Mouse (Mus musculus) stomach, embryonic 14.5 days (tissue): ENCODE data around the gene Cfap65. TPM values are rescaled to one million over a fixed set of nuclear protein-coding genes. Genes with fewer than 3 reads are reported as not detected.
A peak's percentile ranks its signal among the peaks of the same experiment; 100 is the strongest.

Experiments used
- ATAC-seq: fragments of 200-750 bp; cut with Nextera tagmentation; 2 replicates; pipeline ENCODE4 v1.8.0; 2017; ENCODE audit warnings: low read depth, moderate TSS enrichment; ENCODE audit not compliant: insufficient number of reproducible peaks, insufficient read depth, low FRiP score
- H3K27ac ChIP-seq: fragments of 300-500 bp; sonication (generic); 2 replicates; pipeline ENCODE4 v1.5.1; 2014; ENCODE audit warnings: mild to moderate bottlenecking, low read length, moderate library complexity, mixed read lengths
- H3K27me3 ChIP-seq: fragments of 300-500 bp; sonication (generic); 2 replicates; pipeline ENCODE4 v1.6.1; 2014; ENCODE audit warnings: low read length, control low read depth, mixed read lengths; ENCODE audit not compliant: control insufficient read depth, insufficient read depth
- H3K36me3 ChIP-seq: fragments of 300-500 bp; sonication (generic); 2 replicates; pipeline ENCODE4 v1.6.1; 2014; ENCODE audit warnings: mild to moderate bottlenecking, control low read depth, low read length, moderate library complexity, mixed read lengths; ENCODE audit not compliant: control insufficient read depth, insufficient read depth
- H3K4me1 ChIP-seq: fragments of 300-500 bp; sonication (generic); 2 replicates; pipeline ENCODE4 v1.6.1; 2014; ENCODE audit warnings: low read length, control low read depth, mixed read lengths; ENCODE audit not compliant: control insufficient read depth, insufficient read depth
- H3K4me2 ChIP-seq: fragments of 300-500 bp; sonication (generic); replicated peaks from 2 replicates; pipeline ENCODE4 v1.6.1; 2014; ENCODE audit warnings: low read depth, low read length, control low read depth
- H3K4me3 ChIP-seq: fragments of 300-500 bp; sonication (generic); 2 replicates; pipeline ENCODE4 v1.5.1; 2014; ENCODE audit warnings: low read depth, low read length, control low read depth
- H3K9ac ChIP-seq: fragments of 300-500 bp; sonication (generic); replicated peaks from 2 replicates; pipeline ENCODE4 v1.6.1; 2014; ENCODE audit warnings: low read depth, mild to moderate bottlenecking, control low read depth, low read length, moderate library complexity, mixed read lengths
- H3K9me3 ChIP-seq: fragments of 300-500 bp; sonication (generic); 2 replicates; pipeline ENCODE4 v1.6.1; 2016; ENCODE audit warnings: low read depth, low read length, control low read depth; ENCODE audit not compliant: control insufficient read depth
- WGBS: fragments of 180-500 bp; shearing (Covaris S2); extraction: QIAGEN DNeasy Blood & Tissue Kit; methylation state at CpG from one replicate; pipeline ENCODE4 v1.1.7; 2014; 5-methylcytosine and 5-hydroxymethylcytosine counted together
- polyA plus RNA-seq: library from polyadenylated mRNA; unstranded; fragments of >200 nt; fragmentation: Nextera tagmentation; extraction: Ambion mirVana; gene quantifications from 2 replicates; pipeline ENCODE4 v1.2.1, GENCODE M21; 2014

The Cfap65 gene
- polyA plus RNA-seq, 1 experiment from 2014 or later, result not detected

DNA sequence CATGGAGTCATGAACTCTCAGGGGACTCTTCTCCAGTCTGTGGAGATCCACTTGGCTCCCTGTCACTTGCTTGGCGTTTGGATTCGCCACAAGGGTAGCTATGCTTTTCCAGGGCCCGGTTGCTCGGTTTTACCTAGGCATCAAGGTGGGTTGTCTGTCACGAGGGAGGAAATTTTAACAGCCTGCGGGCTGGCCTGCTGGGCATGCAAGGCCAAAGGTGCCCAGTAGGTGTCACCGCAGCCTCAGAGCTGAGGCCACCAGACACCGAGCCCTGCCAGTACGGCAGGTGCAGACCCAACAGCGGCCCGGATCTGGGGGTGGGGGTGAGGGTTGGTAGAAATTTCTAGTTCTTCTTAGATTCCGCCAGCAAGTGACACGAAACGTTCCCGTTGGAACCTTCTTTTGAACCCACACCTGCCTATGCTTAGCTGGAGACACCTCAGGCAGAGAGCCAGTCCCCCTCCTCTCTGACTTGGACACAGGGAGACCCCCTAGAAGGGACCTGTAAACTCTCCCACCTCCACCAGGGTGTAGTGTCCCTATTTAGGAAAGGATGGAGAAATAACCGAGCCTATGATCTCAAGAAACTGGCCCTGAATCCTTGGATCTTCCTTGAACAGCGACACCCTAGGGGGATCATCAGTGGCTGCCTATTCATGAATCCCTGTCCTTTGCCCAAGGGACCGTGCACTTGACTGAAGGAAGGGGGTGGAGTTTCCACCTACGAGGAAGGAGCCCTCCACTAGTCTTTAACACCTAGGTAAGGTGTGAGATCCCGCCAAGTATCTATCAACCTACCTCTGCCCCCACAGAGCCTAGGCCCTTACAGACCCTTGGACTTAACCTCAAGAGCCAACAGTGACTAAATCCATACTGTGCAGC is 13.6 kb upstream of the Cfap65 start:
- H3K9ac ChIP-seq, result peak overlapping the region; percentile 68; the same call in 1 of the 2 replicates
- no peak for ATAC-seq

GRCm38 (mm10) chr1:74947986-74948670 is 12.7 kb upstream of the Cfap65 start:
- no peak for ATAC-seq
- Histone ChIP-seq H3K27ac (no peak overlapping the region), H3K9ac (peak overlapping the region; percentile 25; the same call in 1 of the 2 replicates), H3K36me3 (no peaks in the 10 kb centered on the region), H3K9me3 (no peaks in the 10 kb centered on the region), H3K27me3 (peaks cover 54% of the 10 kb centered on the region), H3K4me2 (peak overlapping the region; percentile 58), H3K4me3 (peak overlapping the region; percentile 42), H3K4me1 (peaks cover 9% of the 10 kb centered on the region; the same call in 1 of the 2 replicates)
- 4% methylated on average over 39 of the region's 41 CpGs for WGBS

More for the DNA sequence above, 13.6 kb upstream of the Cfap65 start:
- H3K4me3 ChIP-seq, result peak overlapping the region; percentile 42
- H3K4me1 ChIP-seq, result peaks cover 9% of the 10 kb centered on the region; the same call in 1 of the 2 replicates
- no peaks in the 10 kb centered on the region for H3K36me3 ChIP-seq
- 2% methylated on average over 20 of the region's 20 CpGs for WGBS
- H3K27ac ChIP-seq, result peak overlapping the region; percentile 58; the same call in 1 of the 2 replicates
- peaks cover 61% of the 10 kb centered on the region for H3K27me3 ChIP-seq
- no peaks in the 10 kb centered on the region for H3K9me3 ChIP-seq
- H3K4me2 ChIP-seq, result peak overlapping the region; percentile 58

DNA sequence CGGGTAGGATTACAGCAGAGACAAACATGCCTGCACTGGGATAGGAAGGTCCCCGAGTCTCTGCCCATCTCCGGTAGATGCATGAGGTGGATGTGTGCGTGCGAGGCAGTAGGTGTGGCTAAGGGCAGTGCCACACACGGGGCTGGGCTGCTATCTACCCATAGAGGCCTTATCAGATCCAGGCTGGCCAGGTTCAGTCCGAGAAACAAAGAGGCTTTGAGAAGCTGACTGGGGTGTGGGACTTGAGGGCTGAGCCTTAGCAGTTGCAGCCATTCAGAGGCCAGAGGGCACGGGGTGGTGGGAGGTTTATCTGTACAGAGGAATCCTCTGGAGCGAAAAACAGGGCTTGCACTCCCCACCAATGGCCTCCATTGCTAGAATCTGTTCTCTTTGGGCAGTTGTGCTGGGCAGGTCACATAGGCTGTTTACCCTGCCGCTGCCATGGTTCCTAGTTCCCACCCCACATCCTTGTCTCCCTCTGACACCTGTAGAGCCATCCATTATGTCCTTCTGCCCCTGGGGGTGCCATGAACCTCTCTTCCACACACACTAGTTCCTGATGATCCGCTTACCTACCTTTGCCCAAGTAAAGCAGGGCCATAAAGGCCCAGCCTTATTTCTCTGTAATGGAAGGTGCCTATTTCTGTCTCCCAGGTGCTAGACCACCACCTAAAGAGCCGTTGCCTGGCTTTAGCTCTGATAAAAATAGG is 6.4 kb upstream of the Cfap65 start:
- ATAC-seq, result peak; percentile 87
- Histone ChIP-seq H3K4me2 (no peak overlapping the region), H3K4me1 (0 out of 2 replicates have a peak, but pooled peaks cover 3% of the 10 kb centered on the region), H3K9ac (no peak overlapping the region), H3K36me3 (no peaks in the 10 kb centered on the region), H3K27ac (no peak overlapping the region), H3K27me3 (peaks cover 4% of the 10 kb centered on the region; the same call in 1 of the 2 replicates), H3K4me3 (no peak overlapping the region), H3K9me3 (no peaks in the 10 kb centered on the region)
- WGBS, result 44% methylated on average over 12 of the region's 12 CpGs

- WGBS, result 5% methylated on average over 3 of the region's 3 CpGs
- H3K27ac ChIP-seq, result no peak overlapping the region
- no peak overlapping the region for H3K4me3 ChIP-seq
- H3K9ac ChIP-seq, result no peak overlapping the region
- no peak overlapping the region for H3K4me2 ChIP-seq
- no peaks in the 10 kb centered on the region for H3K36me3 ChIP-seq
- ATAC-seq, result no peak
- no peaks in the 10 kb centered on the region for H3K9me3 ChIP-seq
- peaks cover 2% of the 10 kb centered on the region; the same call in 1 of the 2 replicates for H3K27me3 ChIP-seq
- 0 out of 2 replicates have a peak, but pooled peaks cover 3% of the 10 kb centered on the region for H3K4me1 ChIP-seq
Observed at GRCm38 (mm10) chr1:74939762-74940161, 4.4 kb upstream of the Cfap65 start.

DNA sequence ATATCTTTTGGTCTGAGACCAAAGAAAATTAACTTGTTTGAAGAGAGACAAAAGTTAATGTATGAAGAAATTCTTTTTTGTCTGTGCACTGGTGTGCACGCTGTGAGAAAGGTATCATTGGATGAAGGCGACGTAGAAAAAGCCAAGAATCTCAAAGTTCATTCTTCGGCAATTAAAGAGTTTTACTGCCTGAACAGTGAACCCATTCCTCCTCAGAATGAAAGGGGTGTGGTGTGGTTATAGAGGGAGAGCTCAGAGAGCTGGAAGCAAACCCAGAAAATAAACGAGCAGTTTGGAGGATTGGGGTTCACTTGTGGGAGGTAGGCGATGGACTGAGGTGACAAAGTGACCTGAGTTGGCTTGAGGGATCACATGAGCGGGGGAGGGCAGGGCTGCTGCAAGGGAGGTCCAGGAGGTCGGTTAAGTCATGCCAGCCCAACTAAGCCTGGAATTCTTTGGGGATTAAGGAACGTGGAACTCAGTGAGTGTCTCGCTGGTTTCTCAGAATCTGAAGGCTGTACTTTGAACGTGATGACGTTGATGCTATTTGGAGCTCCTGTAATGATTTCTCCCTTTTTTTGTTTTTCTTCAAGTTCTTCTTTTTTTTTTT is 927 bp upstream of the Cfap65 start:
- ATAC-seq, result no peak
- Histone ChIP-seq H3K36me3 (no peaks in the 10 kb centered on the region), H3K27me3 (peaks cover 4% of the 10 kb centered on the region; the same call in 1 of the 2 replicates), H3K27ac (no peak overlapping the region), H3K9ac (no peak overlapping the region), H3K4me2 (no peak overlapping the region), H3K4me3 (no peak overlapping the region), H3K4me1 (no peaks in the 10 kb centered on the region), H3K9me3 (no peaks in the 10 kb centered on the region)
- WGBS, result 44% methylated on average over 12 of the region's 12 CpGs

DNA sequence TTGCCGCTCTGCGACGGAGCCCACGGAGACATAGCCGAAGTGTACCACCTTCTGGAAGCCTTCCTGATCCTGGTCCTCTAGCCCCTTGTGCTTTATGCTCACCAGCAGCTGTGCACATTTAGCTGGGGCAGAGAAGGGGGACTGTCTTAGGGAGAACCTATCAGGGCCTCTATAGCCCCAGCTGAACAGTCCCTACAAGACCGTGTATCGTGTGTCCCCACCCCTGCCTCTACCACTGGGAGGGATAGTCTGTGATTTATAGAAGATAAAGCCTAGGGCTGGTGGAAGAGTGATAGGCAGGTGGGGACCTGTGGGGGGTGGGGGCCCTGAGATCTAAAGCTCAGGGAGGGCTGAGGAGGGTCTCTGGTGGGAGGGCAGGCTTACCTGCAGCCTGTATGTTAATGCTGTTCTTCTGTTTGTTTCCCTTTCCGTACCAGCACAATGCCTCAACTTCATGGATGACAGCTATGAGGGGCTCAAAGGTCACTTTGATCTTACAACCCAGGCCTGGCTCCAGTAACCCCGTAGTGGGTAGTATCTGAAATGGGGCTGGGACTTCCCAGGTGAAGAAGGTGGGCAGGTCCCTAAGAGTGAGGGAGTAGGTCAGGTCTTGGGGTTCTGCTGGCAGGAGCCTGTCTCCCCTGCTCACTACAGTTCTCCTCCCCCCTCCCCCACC is 7.6 kb downstream of the Cfap65 start:
- Histone ChIP-seq H3K4me1 (no peaks in the 10 kb centered on the region), H3K36me3 (no peaks in the 10 kb centered on the region), H3K9ac (no peak overlapping the region), H3K4me3 (no peak overlapping the region), H3K27ac (no peak overlapping the region), H3K4me2 (no peak overlapping the region), H3K27me3 (no peaks in the 10 kb centered on the region), H3K9me3 (no peaks in the 10 kb centered on the region)
- 76% methylated on average over 9 of the region's 9 CpGs for WGBS
- no peak for ATAC-seq

DNA sequence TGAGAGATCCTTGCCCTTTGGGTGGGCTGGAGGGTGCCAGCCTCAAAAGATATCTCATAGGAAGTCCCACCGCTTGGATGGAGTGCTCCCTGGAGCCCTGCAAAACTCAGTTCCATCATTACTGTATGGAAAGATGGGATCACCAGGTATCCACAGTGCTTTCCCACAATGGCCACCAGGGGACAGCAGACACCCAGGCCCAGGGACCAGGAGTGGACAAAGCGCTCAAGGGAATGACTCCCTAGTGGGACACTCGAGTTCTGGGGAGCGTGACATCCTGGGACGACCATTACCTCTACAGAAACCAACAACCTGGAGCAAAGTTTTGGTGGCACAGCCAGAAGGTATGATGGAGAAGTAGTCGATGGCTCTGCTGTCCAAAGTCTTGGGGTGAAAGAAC is 8.7 kb downstream of the Cfap65 start:
- Histone ChIP-seq H3K36me3 (no peaks in the 10 kb centered on the region), H3K9me3 (no peaks in the 10 kb centered on the region), H3K27me3 (no peaks in the 10 kb centered on the region), H3K27ac (no peak overlapping the region), H3K4me1 (no peaks in the 10 kb centered on the region), H3K9ac (no peak overlapping the region), H3K4me2 (no peak overlapping the region), H3K4me3 (no peak overlapping the region)
- 31% methylated on average over 6 of the region's 6 CpGs for WGBS
- ATAC-seq, result 0 out of 2 replicates have a peak, but pooled peaks have one; percentile 29
